Mouse (Mus musculus) bone marrow macrophage, adult 2 months (primary cell): ENCODE results near the gene Doc2b. TPM values are rescaled to one million over a fixed set of nuclear protein-coding genes. Genes with fewer than 3 reads are reported as not detected.

Experiments used
- H3K27ac ChIP-seq: 2 replicates; pipeline ENCODE4 v1.5.1; 2012; ENCODE audit warnings: low read depth, low read length; ENCODE audit not compliant: insufficient read depth
- H3K4me1 ChIP-seq: 2 replicates; pipeline ENCODE4 v1.6.1; 2012; ENCODE audit warnings: low read length; ENCODE audit not compliant: control insufficient read depth, insufficient read depth
- H3K4me3 ChIP-seq: 2 replicates; pipeline ENCODE4 v1.5.1; 2012; ENCODE audit warnings: mild to moderate bottlenecking, low read length, moderate library complexity; ENCODE audit not compliant: insufficient read depth
- CTCF ChIP-seq: IDR thresholded peaks from 2 replicates; pipeline ENCODE4 v1.5.1; 2012; ENCODE audit warnings: low read depth, mild to moderate bottlenecking, low read length, moderate library complexity
- POLR2A ChIP-seq: IDR thresholded peaks from 2 replicates; pipeline ENCODE4 v1.6.1; 2012; ENCODE audit warnings: mild to moderate bottlenecking, low read depth, low read length, borderline replicate concordance
- polyA plus RNA-seq: library from polyadenylated mRNA; stranded (reverse); fragments of >200 nt; gene quantifications from 2 replicates; pipeline ENCODE4 v1.2.4, GENCODE M21; 2012; ENCODE audit not compliant: missing spikeins, insufficient read depth, insufficient read length

Gene Doc2b
- not detected in 2 replicates for polyA plus RNA-seq

- no peaks in the 10 kb centered on the region for H3K4me1 ChIP-seq
- TF ChIP-seq POLR2A (no peak), CTCF (no peak)
- H3K4me3 ChIP-seq = no peak within 1 kb of the TSS
- no peak within 1 kb of the TSS for H3K27ac ChIP-seq
Measured at GRCm38 (mm10) chr11:75796029-75796445, at the start of gene Doc2b. Gene Doc2b (minus strand): TSS chr11:75796049.

GRCm38 (mm10) chr11:75842904-75843619, 47.2 kb upstream of the Doc2b start:
- H3K4me1 ChIP-seq = no peaks in the 10 kb centered on the region
- TF ChIP-seq CTCF (no peak), POLR2A (no peak)
- no peak overlapping the region for H3K27ac ChIP-seq
- no peak overlapping the region for H3K4me3 ChIP-seq

GRCm38 (mm10) chr11:75841503-75841902, 45.7 kb upstream of the Doc2b start:
- TF ChIP-seq POLR2A = no peak
- TF ChIP-seq CTCF = no peak
- no peak overlapping the region for H3K27ac ChIP-seq
- no peaks in the 10 kb centered on the region for H3K4me1 ChIP-seq
- no peak overlapping the region for H3K4me3 ChIP-seq

- H3K4me3 ChIP-seq = no peak overlapping the region
- H3K4me1 ChIP-seq = no peaks in the 10 kb centered on the region
- H3K27ac ChIP-seq = no peak overlapping the region
- no peak for TF ChIP-seq POLR2A
- no peak for TF ChIP-seq CTCF
Measured at GRCm38 (mm10) chr11:75839536-75840430, 43.9 kb upstream of the Doc2b start.

- H3K4me1 ChIP-seq = no peaks in the 10 kb centered on the region
- no peak for TF ChIP-seq POLR2A
- no peak for TF ChIP-seq CTCF
- H3K27ac ChIP-seq = no peak overlapping the region
- no peak overlapping the region for H3K4me3 ChIP-seq
Measured at GRCm38 (mm10) chr11:75838861-75839426, 43.1 kb upstream of the Doc2b start.

GRCm38 (mm10) chr11:75836240-75836610, 40.4 kb upstream of the Doc2b start:
- no peak for TF ChIP-seq POLR2A
- no peak for TF ChIP-seq CTCF

GRCm38 (mm10) chr11:75835587-75836239, 39.9 kb upstream of the Doc2b start:
- Histone ChIP-seq H3K4me1 (no peaks in the 10 kb centered on the region), H3K4me3 (no peak overlapping the region), H3K27ac (no peak overlapping the region)
- no peak for TF ChIP-seq CTCF
- no peak for TF ChIP-seq POLR2A

More at GRCm38 (mm10) chr11:75836240-75836610, 40.4 kb upstream of the Doc2b start:
- H3K4me1 ChIP-seq = no peaks in the 10 kb centered on the region
- no peak overlapping the region for H3K4me3 ChIP-seq
- H3K27ac ChIP-seq = no peak overlapping the region

GRCm38 (mm10) chr11:75833081-75833480, 37.2 kb upstream of the Doc2b start:
- Histone ChIP-seq H3K4me3 (no peak overlapping the region), H3K27ac (no peak overlapping the region), H3K4me1 (no peaks in the 10 kb centered on the region)
- no peak for TF ChIP-seq CTCF
- TF ChIP-seq POLR2A = no peak

- no peaks in the 10 kb centered on the region for H3K4me1 ChIP-seq
- no peak overlapping the region for H3K27ac ChIP-seq
- H3K4me3 ChIP-seq = no peak overlapping the region
- TF ChIP-seq CTCF = no peak
Measured at GRCm38 (mm10) chr11:75830386-75830785, 34.5 kb upstream of the Doc2b start.

- TF ChIP-seq POLR2A (no peak), CTCF (no peak)
- H3K4me1 ChIP-seq = no peaks in the 10 kb centered on the region
- H3K4me3 ChIP-seq = no peak overlapping the region
- no peak overlapping the region for H3K27ac ChIP-seq
Measured at GRCm38 (mm10) chr11:75827414-75827813, 31.6 kb upstream of the Doc2b start.
